Mouse (Mus musculus): ENCODE data around the gene Antxr2. TPM values are rescaled to one million over a fixed set of nuclear protein-coding genes. Genes with fewer than 3 reads are reported as not detected.

Gene Antxr2
- polyA plus RNA-seq, 1 experiment from 2014 or later: 30.7 TPM

GRCm38 (mm10) chr5:97947261-97947660, 83.6 kb downstream of the Antxr2 start:
- DNase-seq (ENCODE audit: low spot score) (no peak), ATAC-seq (no peak)
- Histone ChIP-seq H3K36me3 (ENCODE audit: insufficient read depth, low read length) (no peaks in the 10 kb centered on the region), H3K9me3 (ENCODE audit: low read length) (no peaks in the 10 kb centered on the region), H3K27ac (ENCODE audit: low read length) (no peak overlapping the region), H3K4me1 (ENCODE audit: insufficient read depth, low read depth, low read length) (no peaks in the 10 kb centered on the region), H3K9ac (replicated peaks; ENCODE audit: low read depth) (no peak overlapping the region), H3K4me3 (ENCODE audit: low read depth, low read length) (no peak overlapping the region), H3K27me3 (replicated peaks; ENCODE audit: insufficient read depth, low read length) (no peaks in the 10 kb centered on the region), H3K4me2 (replicated peaks; ENCODE audit: low read depth, low read length) (no peak overlapping the region)
- TF ChIP-seq EP300 (IDR thresholded peaks at IDR 0.05) (no peak), CTCF (IDR thresholded peaks at IDR 0.05) (peak; percentile 37; the same call in 1 of the 2 replicates)
- WGBS: 66% methylated on average over 3 of the region's 3 CpGs

GRCm38 (mm10) chr5:97946236-97946635, 84.6 kb downstream of the Antxr2 start:
- Histone ChIP-seq H3K27me3 (replicated peaks; ENCODE audit: insufficient read depth, low read length) (no peaks in the 10 kb centered on the region), H3K27ac (ENCODE audit: low read length) (no peak overlapping the region), H3K4me2 (replicated peaks; ENCODE audit: low read depth, low read length) (no peak overlapping the region), H3K4me3 (ENCODE audit: low read depth, low read length) (no peak overlapping the region), H3K36me3 (ENCODE audit: insufficient read depth, low read length) (no peaks in the 10 kb centered on the region), H3K4me1 (ENCODE audit: insufficient read depth, low read depth, low read length) (no peaks in the 10 kb centered on the region), H3K9me3 (ENCODE audit: low read length) (no peaks in the 10 kb centered on the region), H3K9ac (replicated peaks; ENCODE audit: low read depth) (no peak overlapping the region)
- WGBS: 92% methylated on average over 4 of the region's 4 CpGs
- no peak for DNase-seq (ENCODE audit: low spot score)
- no peak for ATAC-seq
- TF ChIP-seq EP300 (IDR thresholded peaks at IDR 0.05) (no peak), CTCF (IDR thresholded peaks at IDR 0.05) (no peak)

GRCm38 (mm10) chr5:97935140-97936129, 95.4 kb downstream of the Antxr2 start:
- Histone ChIP-seq H3K27ac (ENCODE audit: low read length) (no peak overlapping the region), H3K36me3 (ENCODE audit: insufficient read depth, low read length) (no peaks in the 10 kb centered on the region; the same call in 1 of the 2 replicates), H3K4me1 (ENCODE audit: insufficient read depth, low read depth, low read length) (no peaks in the 10 kb centered on the region), H3K9ac (replicated peaks; ENCODE audit: low read depth) (0 out of 2 replicates have a peak overlapping the region, but pooled peaks have one; percentile 32), H3K4me3 (ENCODE audit: low read depth, low read length) (peak overlapping the region; percentile 42), H3K9me3 (ENCODE audit: low read length) (no peaks in the 10 kb centered on the region), H3K27me3 (replicated peaks; ENCODE audit: insufficient read depth, low read length) (no peaks in the 10 kb centered on the region), H3K4me2 (replicated peaks; ENCODE audit: low read depth, low read length) (peak overlapping the region; percentile 77)
- 15% methylated on average over 56 of the region's 56 CpGs for WGBS
- ATAC-seq: peak; percentile 67
- peak; percentile 25 for DNase-seq (ENCODE audit: low spot score)
- no peak for TF ChIP-seq EP300 (IDR thresholded peaks at IDR 0.05)
- TF ChIP-seq CTCF (IDR thresholded peaks at IDR 0.05): peak; percentile 56

GRCm38 (mm10) chr5:97917654-97918053, 113.2 kb downstream of the Antxr2 start:
- DNase-seq (ENCODE audit: low spot score) (no peak), ATAC-seq (no peak)
- Histone ChIP-seq H3K4me2 (replicated peaks; ENCODE audit: low read depth, low read length) (no peak overlapping the region), H3K4me3 (ENCODE audit: low read depth, low read length) (no peak overlapping the region), H3K9ac (replicated peaks; ENCODE audit: low read depth) (no peak overlapping the region), H3K9me3 (ENCODE audit: low read length) (no peaks in the 10 kb centered on the region), H3K36me3 (ENCODE audit: insufficient read depth, low read length) (peaks cover 4% of the 10 kb centered on the region; the same call in 1 of the 2 replicates), H3K27ac (ENCODE audit: low read length) (no peak overlapping the region), H3K4me1 (ENCODE audit: insufficient read depth, low read depth, low read length) (no peaks in the 10 kb centered on the region), H3K27me3 (replicated peaks; ENCODE audit: insufficient read depth, low read length) (no peaks in the 10 kb centered on the region)
- 56% methylated on average over 11 of the region's 11 CpGs for WGBS
- no peak for TF ChIP-seq EP300 (IDR thresholded peaks at IDR 0.05)
- no peak for TF ChIP-seq CTCF (IDR thresholded peaks at IDR 0.05)

- Histone ChIP-seq H3K4me3 (ENCODE audit: low read depth, low read length) (no peak overlapping the region), H3K9ac (replicated peaks; ENCODE audit: low read depth) (no peak overlapping the region), H3K27me3 (replicated peaks; ENCODE audit: insufficient read depth, low read length) (no peaks in the 10 kb centered on the region), H3K27ac (ENCODE audit: low read length) (no peak overlapping the region), H3K36me3 (ENCODE audit: insufficient read depth, low read length) (peaks cover 1% of the 10 kb centered on the region; the same call in 1 of the 2 replicates), H3K9me3 (ENCODE audit: low read length) (no peaks in the 10 kb centered on the region), H3K4me2 (replicated peaks; ENCODE audit: low read depth, low read length) (no peak overlapping the region), H3K4me1 (ENCODE audit: insufficient read depth, low read depth, low read length) (no peaks in the 10 kb centered on the region)
- no peak for ATAC-seq
- no peak for DNase-seq (ENCODE audit: low spot score)
- WGBS: 68% methylated on average over 2 of the region's 2 CpGs
- TF ChIP-seq CTCF (IDR thresholded peaks at IDR 0.05): no peak
Observed at GRCm38 (mm10) chr5:97914890-97915289, 116.0 kb downstream of the Antxr2 start.

- Histone ChIP-seq H3K4me2 (replicated peaks; ENCODE audit: low read depth, low read length) (no peak overlapping the region), H3K4me3 (ENCODE audit: low read depth, low read length) (no peak overlapping the region), H3K9ac (replicated peaks; ENCODE audit: low read depth) (no peak overlapping the region), H3K4me1 (ENCODE audit: insufficient read depth, low read depth, low read length) (no peaks in the 10 kb centered on the region), H3K36me3 (ENCODE audit: insufficient read depth, low read length) (no peaks in the 10 kb centered on the region), H3K27ac (ENCODE audit: low read length) (no peak overlapping the region), H3K9me3 (ENCODE audit: low read length) (no peaks in the 10 kb centered on the region), H3K27me3 (replicated peaks; ENCODE audit: insufficient read depth, low read length) (no peaks in the 10 kb centered on the region)
- WGBS: 89% methylated on average over 6 of the region's 6 CpGs
- no peak for DNase-seq (ENCODE audit: low spot score)
- TF ChIP-seq CTCF (IDR thresholded peaks at IDR 0.05) (no peak), EP300 (IDR thresholded peaks at IDR 0.05) (no peak)
- ATAC-seq: no peak
Observed at GRCm38 (mm10) chr5:97913901-97914300, 116.9 kb downstream of the Antxr2 start.
